Mouse (Mus musculus): Measurements from ENCODE around the gene Asprv1.

Gene Asprv1

DNA sequence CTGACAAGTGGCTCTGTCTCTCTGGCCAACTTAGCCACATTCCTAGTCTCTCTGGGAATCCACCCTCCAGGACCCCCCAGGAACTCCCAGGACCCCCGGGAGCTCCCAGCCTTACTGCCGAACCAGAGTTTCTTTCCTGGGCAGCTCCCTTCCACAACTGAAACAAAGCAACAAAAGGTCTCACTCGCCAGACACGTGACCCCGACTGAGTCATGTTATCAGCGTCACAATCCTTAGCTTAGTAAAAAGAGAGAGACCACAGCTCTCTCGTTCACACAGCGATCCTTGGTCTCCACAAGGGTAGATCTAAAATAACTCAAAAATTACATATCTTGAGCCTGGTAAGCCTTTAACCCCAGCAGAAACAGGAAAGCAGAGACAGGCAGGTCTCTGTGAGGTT, 13.8 kb downstream of the Asprv1 start:
- peaks cover 15% of the 10 kb centered on the region for H3K4me1 ChIP-seq (replicated peaks; ENCODE audit: low read depth, low read length)
- no peak overlapping the region for H3K4me3 ChIP-seq (replicated peaks; ENCODE audit: low read length)
- no peaks in the 10 kb centered on the region for H3K9me3 ChIP-seq (ENCODE audit: low read length)
- H3K36me3 ChIP-seq (ENCODE audit: insufficient read depth, low read length) = no peaks in the 10 kb centered on the region
- TF ChIP-seq POU5F1 (IDR thresholded peaks at IDR 0.05; ENCODE audit: borderline replicate concordance, low read length) (no peak), NANOG (IDR thresholded peaks at IDR 0.05; ENCODE audit: borderline replicate concordance, low read length) (no peak), CTCF (conservative IDR thresholded peaks at IDR 0.05; ENCODE audit: low read length) (no peak)
- H3K27me3 ChIP-seq (ENCODE audit: insufficient read depth, low read length) = peaks cover 6% of the 10 kb centered on the region

DNA sequence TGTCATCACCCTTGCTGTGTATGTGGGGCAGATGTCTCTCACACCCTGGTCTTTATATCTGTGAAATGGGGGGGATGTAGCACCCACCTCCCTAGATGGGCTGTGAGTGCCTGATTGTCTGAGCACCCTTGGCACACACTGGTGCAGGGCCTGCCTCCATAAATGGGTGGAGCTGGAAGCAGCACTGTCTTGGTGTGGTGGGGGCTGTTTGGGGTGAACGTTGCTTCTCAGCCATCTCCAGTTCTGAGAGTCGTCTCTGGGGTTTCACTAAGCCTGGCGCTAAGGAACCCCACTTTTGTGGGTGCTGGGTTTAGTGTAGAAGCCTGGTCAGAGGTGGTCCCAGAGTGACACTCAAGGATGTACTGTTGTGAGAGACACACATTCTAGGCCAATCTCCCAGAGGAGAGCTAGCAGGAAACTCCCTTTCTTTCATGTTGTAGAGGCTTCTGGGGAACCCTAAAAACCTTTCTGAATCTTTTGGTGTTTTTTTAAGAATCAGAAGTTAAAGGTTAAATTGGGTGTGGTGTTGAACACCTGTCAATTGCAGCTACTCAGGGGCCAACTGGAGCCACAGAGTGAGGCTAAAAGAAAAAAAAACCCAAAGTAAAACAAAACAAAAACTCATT, 16.9 kb downstream of the Asprv1 start:
- peaks cover 17% of the 10 kb centered on the region for H3K36me3 ChIP-seq (ENCODE audit: insufficient read depth, low read length)

GRCm38 (mm10) chr6:86645551-86645950, 17.6 kb downstream of the Asprv1 start:
- no peak for TF ChIP-seq CTCF (conservative IDR thresholded peaks at IDR 0.05; ENCODE audit: low read length)
- no peak for TF ChIP-seq NANOG (IDR thresholded peaks at IDR 0.05; ENCODE audit: borderline replicate concordance, low read length)
- TF ChIP-seq POU5F1 (IDR thresholded peaks at IDR 0.05; ENCODE audit: borderline replicate concordance, low read length) = no peak
- Histone ChIP-seq H3K27me3 (ENCODE audit: insufficient read depth, low read length) (peaks cover 6% of the 10 kb centered on the region), H3K4me3 (replicated peaks; ENCODE audit: low read length) (no peak overlapping the region), H3K9me3 (ENCODE audit: low read length) (no peaks in the 10 kb centered on the region), H3K4me1 (replicated peaks; ENCODE audit: low read depth, low read length) (peaks cover 15% of the 10 kb centered on the region), H3K36me3 (ENCODE audit: insufficient read depth, low read length) (peaks cover 23% of the 10 kb centered on the region)

More for the DNA sequence above, 16.9 kb downstream of the Asprv1 start:
- H3K4me1 ChIP-seq (replicated peaks; ENCODE audit: low read depth, low read length) = peaks cover 15% of the 10 kb centered on the region
- H3K9me3 ChIP-seq (ENCODE audit: low read length) = no peaks in the 10 kb centered on the region
- H3K4me3 ChIP-seq (replicated peaks; ENCODE audit: low read length) = no peak overlapping the region
- TF ChIP-seq POU5F1 (IDR thresholded peaks at IDR 0.05; ENCODE audit: borderline replicate concordance, low read length) (no peak), NANOG (IDR thresholded peaks at IDR 0.05; ENCODE audit: borderline replicate concordance, low read length) (no peak), CTCF (conservative IDR thresholded peaks at IDR 0.05; ENCODE audit: low read length) (no peak)
- peaks cover 6% of the 10 kb centered on the region for H3K27me3 ChIP-seq (ENCODE audit: insufficient read depth, low read length)

DNA sequence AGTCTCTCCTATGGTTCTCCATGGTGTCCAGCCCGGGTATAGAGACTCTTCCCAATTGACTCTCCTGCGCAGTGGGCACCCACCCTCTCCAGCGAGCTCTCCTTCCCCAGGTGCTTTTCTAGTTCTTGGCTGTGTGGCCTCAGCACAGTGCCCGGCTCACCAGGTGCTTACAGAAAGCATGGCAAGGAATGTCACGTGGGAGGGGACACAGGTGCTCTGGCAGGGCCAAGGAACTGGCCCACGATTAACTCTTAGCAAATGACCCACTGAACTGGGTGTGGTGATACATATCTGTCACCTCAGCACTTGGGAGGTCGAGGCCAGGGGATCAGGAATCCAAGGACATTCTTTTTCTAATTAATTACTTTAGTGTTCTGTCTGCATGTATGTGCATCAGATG, 18.2 kb downstream of the Asprv1 start:
- Histone ChIP-seq H3K27me3 (ENCODE audit: insufficient read depth, low read length) (peaks cover 6% of the 10 kb centered on the region), H3K9me3 (ENCODE audit: low read length) (no peaks in the 10 kb centered on the region), H3K36me3 (ENCODE audit: insufficient read depth, low read length) (peaks cover 29% of the 10 kb centered on the region), H3K4me1 (replicated peaks; ENCODE audit: low read depth, low read length) (peaks cover 9% of the 10 kb centered on the region), H3K4me3 (replicated peaks; ENCODE audit: low read length) (no peak overlapping the region)
- no peak for TF ChIP-seq NANOG (IDR thresholded peaks at IDR 0.05; ENCODE audit: borderline replicate concordance, low read length)
- no peak for TF ChIP-seq POU5F1 (IDR thresholded peaks at IDR 0.05; ENCODE audit: borderline replicate concordance, low read length)
- TF ChIP-seq CTCF (conservative IDR thresholded peaks at IDR 0.05; ENCODE audit: low read length) = no peak

DNA sequence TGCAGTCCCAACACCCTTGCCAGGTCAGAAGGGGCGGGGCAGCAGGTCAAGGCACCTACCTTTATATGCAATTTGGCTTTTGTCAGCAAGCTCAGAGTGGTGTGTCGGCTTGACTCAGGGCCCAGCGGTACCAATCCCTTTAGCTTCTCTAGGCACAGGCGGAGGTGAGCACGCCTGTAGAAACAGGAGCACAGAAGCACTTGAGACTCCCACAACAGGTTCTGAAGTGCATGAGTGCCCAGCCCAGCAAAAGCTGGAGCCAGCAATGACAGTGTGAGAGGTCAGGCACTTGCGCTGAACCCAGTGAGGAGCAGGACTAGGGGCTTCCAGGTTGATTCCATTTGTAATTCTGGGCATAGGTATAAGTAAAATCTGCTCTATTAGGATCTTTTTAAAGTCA, 25.1 kb downstream of the Asprv1 start:
- H3K4me3 ChIP-seq (replicated peaks; ENCODE audit: low read length) = no peak overlapping the region
- TF ChIP-seq NANOG (IDR thresholded peaks at IDR 0.05; ENCODE audit: borderline replicate concordance, low read length) (no peak), CTCF (conservative IDR thresholded peaks at IDR 0.05; ENCODE audit: low read length) (no peak), POU5F1 (IDR thresholded peaks at IDR 0.05; ENCODE audit: borderline replicate concordance, low read length) (no peak)
- H3K4me1 ChIP-seq (replicated peaks; ENCODE audit: low read depth, low read length) = 0 out of 2 replicates have a peak, but pooled peaks cover 5% of the 10 kb centered on the region
- no peaks in the 10 kb centered on the region for H3K9me3 ChIP-seq (ENCODE audit: low read length)
- peaks cover 48% of the 10 kb centered on the region for H3K36me3 ChIP-seq (ENCODE audit: insufficient read depth, low read length)
- H3K27me3 ChIP-seq (ENCODE audit: insufficient read depth, low read length) = no peaks in the 10 kb centered on the region

DNA sequence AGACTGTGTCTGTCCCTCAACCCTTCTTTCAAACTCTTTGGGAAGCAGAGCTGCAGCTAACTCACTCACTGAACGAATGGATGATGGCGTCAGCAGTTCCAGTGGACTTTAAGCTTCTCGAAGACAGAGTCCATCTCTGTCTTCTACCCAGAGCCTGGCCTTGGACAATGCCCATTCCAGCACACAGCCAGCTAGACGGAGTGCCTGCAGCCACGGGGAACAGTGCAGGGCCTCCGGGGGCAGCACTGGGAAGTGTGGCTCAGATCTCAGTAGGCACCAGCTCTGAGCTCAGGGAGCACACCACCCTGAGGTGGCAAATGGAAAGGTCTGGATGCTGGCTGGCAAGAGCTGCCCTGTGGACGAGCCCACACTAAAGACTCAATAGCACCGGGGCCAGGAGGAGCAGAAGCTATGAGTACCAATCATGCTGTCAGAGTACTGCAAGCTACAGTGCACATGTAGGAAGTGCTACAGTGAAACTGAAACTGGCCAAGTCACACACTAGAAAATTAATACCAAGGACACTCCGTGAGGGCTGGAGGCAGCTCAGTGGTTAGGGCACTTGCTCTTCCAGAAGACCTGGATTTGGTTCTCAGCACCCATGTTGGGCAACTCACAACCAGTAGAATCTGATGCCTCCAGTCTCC, 26.4 kb downstream of the Asprv1 start:
- TF ChIP-seq NANOG (IDR thresholded peaks at IDR 0.05; ENCODE audit: borderline replicate concordance, low read length) = no peak
- no peak for TF ChIP-seq POU5F1 (IDR thresholded peaks at IDR 0.05; ENCODE audit: borderline replicate concordance, low read length)
- no peak for TF ChIP-seq CTCF (conservative IDR thresholded peaks at IDR 0.05; ENCODE audit: low read length)
- no peak overlapping the region for H3K4me3 ChIP-seq (replicated peaks; ENCODE audit: low read length)
- H3K27me3 ChIP-seq (ENCODE audit: insufficient read depth, low read length) = no peaks in the 10 kb centered on the region

GRCm38 (mm10) chr6:86658501-86658900, 30.5 kb downstream of the Asprv1 start:
- TF ChIP-seq NANOG (IDR thresholded peaks at IDR 0.05; ENCODE audit: borderline replicate concordance, low read length) = no peak
- TF ChIP-seq POU5F1 (IDR thresholded peaks at IDR 0.05; ENCODE audit: borderline replicate concordance, low read length) = no peak
- no peak for TF ChIP-seq CTCF (conservative IDR thresholded peaks at IDR 0.05; ENCODE audit: low read length)

More for the DNA sequence above, 26.4 kb downstream of the Asprv1 start:
- Histone ChIP-seq H3K9me3 (ENCODE audit: low read length) (no peaks in the 10 kb centered on the region), H3K36me3 (ENCODE audit: insufficient read depth, low read length) (peaks cover 45% of the 10 kb centered on the region), H3K4me1 (replicated peaks; ENCODE audit: low read depth, low read length) (0 out of 2 replicates have a peak, but pooled peaks cover 5% of the 10 kb centered on the region)

GRCm38 (mm10) chr6:86660161-86660877, 32.4 kb downstream of the Asprv1 start:
- Histone ChIP-seq H3K36me3 (ENCODE audit: insufficient read depth, low read length) (peaks cover 30% of the 10 kb centered on the region), H3K4me3 (replicated peaks; ENCODE audit: low read length) (0 out of 2 replicates have a peak overlapping the region, but pooled peaks have one; percentile 23), H3K4me1 (replicated peaks; ENCODE audit: low read depth, low read length) (peaks cover 12% of the 10 kb centered on the region), H3K27me3 (ENCODE audit: insufficient read depth, low read length) (no peaks in the 10 kb centered on the region), H3K9me3 (ENCODE audit: low read length) (no peaks in the 10 kb centered on the region)
- TF ChIP-seq NANOG (IDR thresholded peaks at IDR 0.05; ENCODE audit: borderline replicate concordance, low read length) (no peak), CTCF (conservative IDR thresholded peaks at IDR 0.05; ENCODE audit: low read length) (no peak), POU5F1 (IDR thresholded peaks at IDR 0.05; ENCODE audit: borderline replicate concordance, low read length) (no peak)

More at GRCm38 (mm10) chr6:86658501-86658900, 30.5 kb downstream of the Asprv1 start:
- H3K36me3 ChIP-seq (ENCODE audit: insufficient read depth, low read length) = peaks cover 30% of the 10 kb centered on the region
- H3K27me3 ChIP-seq (ENCODE audit: insufficient read depth, low read length) = no peaks in the 10 kb centered on the region
- H3K4me3 ChIP-seq (replicated peaks; ENCODE audit: low read length) = no peak overlapping the region
- peaks cover 12% of the 10 kb centered on the region for H3K4me1 ChIP-seq (replicated peaks; ENCODE audit: low read depth, low read length)
- H3K9me3 ChIP-seq (ENCODE audit: low read length) = no peaks in the 10 kb centered on the region

All from E14TG2a.4 (cell line).